Mouse (Mus musculus) heart, postnatal 4 days (tissue): ENCODE measurements at regions not wholly inside any gene's neighbourhood (a gene's known extent, or its start where the extent isn't known, plus 50 kb on each side); places are given as distances from the start of the nearest gene placed in this dataset.

ENCODE experiments used
- DNase-seq: peaks from one replicate; pipeline ENCODE4 v3.0.0; 2021

GRCm38 (mm10) chr2:170257671-170258235 lies 109.8 kb upstream of the Zfp217 start:
- DNase-seq: no peak

GRCm38 (mm10) chr2:170255997-170256396 lies 108.1 kb upstream of the Zfp217 start:
- DNase-seq: no peak

GRCm38 (mm10) chr2:170255533-170255932 lies 107.6 kb upstream of the Zfp217 start:
- DNase-seq: no peak

GRCm38 (mm10) chr2:170253681-170254440 lies 106.0 kb upstream of the Zfp217 start:
- no peak for DNase-seq

GRCm38 (mm10) chr2:170252255-170253034 lies 104.5 kb upstream of the Zfp217 start:
- DNase-seq: no peak

GRCm38 (mm10) chr2:170250680-170251079 lies 102.8 kb upstream of the Zfp217 start:
- no peak for DNase-seq

- DNase-seq: no peak
These were observed 100.0 kb upstream of the Zfp217 start for GRCm38 (mm10) chr2:170247702-170248445.

- DNase-seq: no peak
These were observed 97.9 kb upstream of the Zfp217 start for GRCm38 (mm10) chr2:170245637-170246341.

- no peak for DNase-seq
These were observed 96.2 kb upstream of the Zfp217 start for GRCm38 (mm10) chr2:170244108-170244507.

- no peak for DNase-seq
These were observed 90.1 kb upstream of the Zfp217 start for GRCm38 (mm10) chr2:170237959-170238358.

GRCm38 (mm10) chr2:170233426-170233825 lies 85.5 kb upstream of the Zfp217 start:
- no peak for DNase-seq

GRCm38 (mm10) chr2:170229461-170230080 lies 81.7 kb upstream of the Zfp217 start:
- peak; percentile 38 for DNase-seq

GRCm38 (mm10) chr2:170228318-170228994 lies 80.6 kb upstream of the Zfp217 start:
- no peak for DNase-seq

GRCm38 (mm10) chr2:170223872-170224271 lies 76.0 kb upstream of the Zfp217 start:
- DNase-seq: no peak

- peak; percentile 42 for DNase-seq
These were observed 74.9 kb upstream of the Zfp217 start for GRCm38 (mm10) chr2:170222819-170223218.

- DNase-seq: no peak
These were observed 74.2 kb upstream of the Zfp217 start for GRCm38 (mm10) chr2:170221994-170222535.

- peak; percentile 58 for DNase-seq
These were observed 73.0 kb upstream of the Zfp217 start for GRCm38 (mm10) chr2:170220871-170221369.

GRCm38 (mm10) chr2:170220443-170220842 lies 72.5 kb upstream of the Zfp217 start:
- DNase-seq: no peak

- DNase-seq: peak; percentile 14
These were observed 71.9 kb upstream of the Zfp217 start for GRCm38 (mm10) chr2:170219611-170220401.

GRCm38 (mm10) chr2:170219161-170219581 lies 71.3 kb upstream of the Zfp217 start:
- DNase-seq: no peak
